Mouse (Mus musculus): Measurements from ENCODE around the gene Eif3k. TPM values are rescaled to one million over a fixed set of nuclear protein-coding genes. Genes with fewer than 3 reads are reported as not detected.

Eif3k gene
- polyA plus RNA-seq, 1 experiment from 2014 or later = 409 TPM

GRCm38 (mm10) chr7:28958770-28959169 is 22.9 kb downstream of the Eif3k start:
- 75% methylated on average over 1 of the region's 1 CpGs for WGBS
- H3K27ac ChIP-seq (ENCODE audit: low read depth, low read length) = no peak overlapping the region
- no peaks in the 10 kb centered on the region for H3K27me3 ChIP-seq (ENCODE audit: control insufficient read depth, insufficient read depth, low read length)
- DNase-seq (ENCODE audit: low spot score) (no peak), ATAC-seq (ENCODE audit: low FRiP score) (no peak)
- H3K4me1 ChIP-seq (replicated peaks; ENCODE audit: control insufficient read depth, insufficient read depth, low read length) = peaks cover 9% of the 10 kb centered on the region
- no peaks in the 10 kb centered on the region for H3K9me3 ChIP-seq (ENCODE audit: control insufficient read depth, low read length)
- no peak overlapping the region for H3K4me2 ChIP-seq (replicated peaks; ENCODE audit: low read depth, low read length)
- no peak overlapping the region for H3K9ac ChIP-seq (ENCODE audit: low read depth, low read length)
- H3K36me3 ChIP-seq (ENCODE audit: control insufficient read depth, insufficient read depth, low read length) = no peaks in the 10 kb centered on the region
- no peak overlapping the region for H3K4me3 ChIP-seq (ENCODE audit: low read depth, low read length)

GRCm38 (mm10) chr7:28957997-28958725 is 23.5 kb downstream of the Eif3k start:
- no peaks in the 10 kb centered on the region for H3K36me3 ChIP-seq (ENCODE audit: control insufficient read depth, insufficient read depth, low read length)

DNA sequence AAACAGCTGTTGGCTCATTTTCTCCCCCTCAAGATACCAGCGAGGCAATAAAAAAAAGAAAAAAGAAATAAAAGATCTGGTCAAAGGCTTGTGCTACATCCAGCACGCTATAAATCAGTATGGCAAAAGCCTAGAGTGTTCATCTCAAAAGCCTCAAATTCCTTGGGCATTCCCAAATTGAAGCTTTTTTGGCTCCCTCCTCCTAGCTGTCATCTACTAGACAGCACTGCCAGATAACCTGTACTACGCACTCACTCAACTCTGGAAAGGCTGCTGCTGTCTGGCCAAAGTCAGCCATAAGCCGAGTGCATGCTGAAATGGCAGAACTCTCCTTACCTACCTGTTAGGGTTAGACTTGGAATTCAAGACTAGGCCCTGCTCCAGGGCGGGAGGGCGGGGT is 24.4 kb downstream of the Eif3k start:
- Histone ChIP-seq H3K4me3 (ENCODE audit: low read depth, low read length) (no peak overlapping the region), H3K27me3 (ENCODE audit: control insufficient read depth, insufficient read depth, low read length) (no peaks in the 10 kb centered on the region), H3K27ac (ENCODE audit: low read depth, low read length) (no peak overlapping the region), H3K36me3 (ENCODE audit: control insufficient read depth, insufficient read depth, low read length) (no peaks in the 10 kb centered on the region), H3K4me1 (replicated peaks; ENCODE audit: control insufficient read depth, insufficient read depth, low read length) (peaks cover 14% of the 10 kb centered on the region), H3K9ac (ENCODE audit: low read depth, low read length) (no peak overlapping the region), H3K9me3 (ENCODE audit: control insufficient read depth, low read length) (no peaks in the 10 kb centered on the region), H3K4me2 (replicated peaks; ENCODE audit: low read depth, low read length) (no peak overlapping the region)
- ATAC-seq (ENCODE audit: low FRiP score) (no peak), DNase-seq (ENCODE audit: low spot score) (no peak)
- 85% methylated on average over 6 of the region's 6 CpGs for WGBS

More at GRCm38 (mm10) chr7:28957997-28958725, 23.5 kb downstream of the Eif3k start:
- Histone ChIP-seq H3K4me2 (replicated peaks; ENCODE audit: low read depth, low read length) (no peak overlapping the region), H3K4me3 (ENCODE audit: low read depth, low read length) (no peak overlapping the region), H3K27ac (ENCODE audit: low read depth, low read length) (no peak overlapping the region), H3K27me3 (ENCODE audit: control insufficient read depth, insufficient read depth, low read length) (no peaks in the 10 kb centered on the region), H3K9ac (ENCODE audit: low read depth, low read length) (no peak overlapping the region), H3K4me1 (replicated peaks; ENCODE audit: control insufficient read depth, insufficient read depth, low read length) (peaks cover 14% of the 10 kb centered on the region), H3K9me3 (ENCODE audit: control insufficient read depth, low read length) (no peaks in the 10 kb centered on the region)
- DNase-seq (ENCODE audit: low spot score) (no peak), ATAC-seq (ENCODE audit: low FRiP score) (no peak)
- 86% methylated on average over 1 of the region's 1 CpGs for WGBS

DNA sequence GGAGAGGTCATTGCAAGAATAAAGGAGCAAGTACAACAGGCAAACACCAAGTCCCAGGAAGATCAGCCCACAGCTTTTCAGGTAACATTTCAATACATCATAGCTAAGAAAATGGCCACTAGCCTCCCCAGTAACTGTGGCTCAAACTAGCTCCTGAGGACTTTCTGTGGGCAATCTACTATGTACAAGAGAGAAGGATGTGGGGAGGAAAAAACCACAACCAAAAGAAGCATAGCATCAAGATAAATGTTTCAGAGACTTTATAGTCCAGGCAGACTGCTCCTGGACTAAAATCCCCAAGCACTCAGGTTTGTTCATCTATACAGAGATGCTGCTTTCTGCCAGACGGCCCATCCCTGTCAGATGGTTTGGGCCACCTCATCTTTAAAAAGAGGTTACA is 25.4 kb downstream of the Eif3k start:
- no peak overlapping the region for H3K9ac ChIP-seq (ENCODE audit: low read depth, low read length)
- no peaks in the 10 kb centered on the region for H3K9me3 ChIP-seq (ENCODE audit: control insufficient read depth, low read length)
- peaks cover 14% of the 10 kb centered on the region for H3K4me1 ChIP-seq (replicated peaks; ENCODE audit: control insufficient read depth, insufficient read depth, low read length)
- H3K4me3 ChIP-seq (ENCODE audit: low read depth, low read length) = no peak overlapping the region
- DNase-seq (ENCODE audit: low spot score) = no peak
- ATAC-seq (ENCODE audit: low FRiP score) = no peak
- WGBS = 74% methylated on average over 1 of the region's 1 CpGs
- no peaks in the 10 kb centered on the region for H3K36me3 ChIP-seq (ENCODE audit: control insufficient read depth, insufficient read depth, low read length)
- H3K4me2 ChIP-seq (replicated peaks; ENCODE audit: low read depth, low read length) = no peak overlapping the region
- H3K27ac ChIP-seq (ENCODE audit: low read depth, low read length) = no peak overlapping the region
- no peaks in the 10 kb centered on the region for H3K27me3 ChIP-seq (ENCODE audit: control insufficient read depth, insufficient read depth, low read length)

- H3K4me3 ChIP-seq (ENCODE audit: low read depth, low read length) = no peak overlapping the region
- no peaks in the 10 kb centered on the region for H3K9me3 ChIP-seq (ENCODE audit: control insufficient read depth, low read length)
- DNase-seq (ENCODE audit: low spot score) (no peak), ATAC-seq (ENCODE audit: low FRiP score) (no peak)
- no peak overlapping the region for H3K27ac ChIP-seq (ENCODE audit: low read depth, low read length)
- H3K4me2 ChIP-seq (replicated peaks; ENCODE audit: low read depth, low read length) = no peak overlapping the region
- H3K4me1 ChIP-seq (replicated peaks; ENCODE audit: control insufficient read depth, insufficient read depth, low read length) = peaks cover 8% of the 10 kb centered on the region
- no peaks in the 10 kb centered on the region for H3K27me3 ChIP-seq (ENCODE audit: control insufficient read depth, insufficient read depth, low read length)
- no peak overlapping the region for H3K9ac ChIP-seq (ENCODE audit: low read depth, low read length)
- 72% methylated on average over 5 of the region's 5 CpGs for WGBS
- H3K36me3 ChIP-seq (ENCODE audit: control insufficient read depth, insufficient read depth, low read length) = no peaks in the 10 kb centered on the region
Measured at GRCm38 (mm10) chr7:28955295-28955897, 26.3 kb downstream of the Eif3k start.

DNA sequence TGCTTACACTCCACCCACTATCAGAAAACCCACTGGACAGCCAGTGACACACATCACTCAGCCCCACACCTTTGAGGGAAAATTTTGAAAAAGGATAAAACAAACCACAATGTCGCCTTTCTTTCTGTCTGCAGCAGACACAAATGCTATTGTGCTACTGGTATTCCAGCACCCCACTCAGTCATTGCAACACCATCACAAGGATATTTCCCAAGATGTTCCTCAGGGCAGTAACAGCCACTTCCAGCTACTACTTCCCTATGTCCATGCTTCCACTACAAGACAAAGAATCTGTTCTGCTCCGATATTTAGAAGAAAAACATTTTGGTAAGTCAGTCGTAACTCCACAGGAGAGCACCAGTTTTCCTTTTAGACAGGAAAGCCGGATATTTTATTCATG is 26.9 kb downstream of the Eif3k start:
- no peaks in the 10 kb centered on the region for H3K9me3 ChIP-seq (ENCODE audit: control insufficient read depth, low read length)
- ATAC-seq (ENCODE audit: low FRiP score) (no peak), DNase-seq (ENCODE audit: low spot score) (no peak)
- H3K4me1 ChIP-seq (replicated peaks; ENCODE audit: control insufficient read depth, insufficient read depth, low read length) = peaks cover 5% of the 10 kb centered on the region; the same call in 1 of the 2 replicates
- H3K9ac ChIP-seq (ENCODE audit: low read depth, low read length) = no peak overlapping the region
- no peak overlapping the region for H3K4me3 ChIP-seq (ENCODE audit: low read depth, low read length)
- H3K27ac ChIP-seq (ENCODE audit: low read depth, low read length) = no peak overlapping the region
- no peak overlapping the region for H3K4me2 ChIP-seq (replicated peaks; ENCODE audit: low read depth, low read length)
- WGBS = 71% methylated on average over 4 of the region's 4 CpGs
- no peaks in the 10 kb centered on the region for H3K27me3 ChIP-seq (ENCODE audit: control insufficient read depth, insufficient read depth, low read length)
- H3K36me3 ChIP-seq (ENCODE audit: control insufficient read depth, insufficient read depth, low read length) = no peaks in the 10 kb centered on the region

DNA sequence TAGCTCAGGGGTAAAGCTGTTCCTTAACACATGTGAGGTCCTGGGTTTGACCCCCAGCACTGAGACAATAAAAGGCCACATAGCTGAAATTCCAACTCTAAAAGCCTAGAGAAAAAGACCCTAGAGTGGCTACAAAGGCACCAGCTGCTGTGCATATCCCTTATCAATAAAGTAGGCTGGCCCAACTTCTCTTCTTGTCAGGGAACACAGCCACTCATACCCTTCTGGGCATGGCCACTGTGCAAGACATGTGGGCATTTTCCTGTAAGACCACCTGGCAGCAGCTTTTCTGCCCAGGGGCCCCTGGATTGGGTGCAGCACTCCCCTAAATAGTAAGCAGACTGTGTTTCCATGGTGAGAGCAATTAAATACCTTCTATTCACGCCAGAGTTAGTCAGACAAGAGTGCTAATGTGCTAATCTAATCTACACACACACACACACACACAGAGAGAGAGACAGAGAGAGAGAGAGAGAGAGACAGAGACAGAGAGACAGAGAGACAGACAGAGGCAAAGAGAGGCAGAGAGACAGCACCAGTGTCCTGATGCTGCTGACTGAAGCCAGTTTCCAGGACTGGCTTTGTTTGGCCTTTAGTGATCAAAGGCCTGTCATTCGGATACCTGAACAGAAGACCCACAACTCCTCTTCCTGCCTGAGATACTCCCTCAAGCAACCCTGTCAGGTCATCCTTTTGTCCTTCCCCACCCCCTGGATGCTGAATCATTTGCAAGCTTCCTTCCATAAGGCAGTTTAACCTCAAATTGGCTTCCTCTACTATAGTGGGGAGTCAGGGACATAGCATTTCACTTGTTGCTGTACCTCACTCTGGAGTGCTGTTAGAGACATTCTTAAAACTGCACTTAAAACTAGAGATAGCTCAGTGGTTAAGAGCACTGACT is 27.9 kb downstream of the Eif3k start:
- 5% methylated on average over 2 of the region's 2 CpGs for WGBS
- no peaks in the 10 kb centered on the region for H3K36me3 ChIP-seq (ENCODE audit: control insufficient read depth, insufficient read depth, low read length)
- H3K27me3 ChIP-seq (ENCODE audit: control insufficient read depth, insufficient read depth, low read length) = no peaks in the 10 kb centered on the region
- peak; percentile 65 for ATAC-seq (ENCODE audit: low FRiP score)
- H3K27ac ChIP-seq (ENCODE audit: low read depth, low read length) = peak overlapping the region; percentile 12; the same call in 1 of the 2 replicates
- H3K4me1 ChIP-seq (replicated peaks; ENCODE audit: control insufficient read depth, insufficient read depth, low read length) = peaks cover 5% of the 10 kb centered on the region
- H3K4me3 ChIP-seq (ENCODE audit: low read depth, low read length) = no peak overlapping the region
- H3K9me3 ChIP-seq (ENCODE audit: control insufficient read depth, low read length) = no peaks in the 10 kb centered on the region
- H3K4me2 ChIP-seq (replicated peaks; ENCODE audit: low read depth, low read length) = no peak overlapping the region
- DNase-seq (ENCODE audit: low spot score) = peak; percentile 37
- no peak overlapping the region for H3K9ac ChIP-seq (ENCODE audit: low read depth, low read length)

DNA sequence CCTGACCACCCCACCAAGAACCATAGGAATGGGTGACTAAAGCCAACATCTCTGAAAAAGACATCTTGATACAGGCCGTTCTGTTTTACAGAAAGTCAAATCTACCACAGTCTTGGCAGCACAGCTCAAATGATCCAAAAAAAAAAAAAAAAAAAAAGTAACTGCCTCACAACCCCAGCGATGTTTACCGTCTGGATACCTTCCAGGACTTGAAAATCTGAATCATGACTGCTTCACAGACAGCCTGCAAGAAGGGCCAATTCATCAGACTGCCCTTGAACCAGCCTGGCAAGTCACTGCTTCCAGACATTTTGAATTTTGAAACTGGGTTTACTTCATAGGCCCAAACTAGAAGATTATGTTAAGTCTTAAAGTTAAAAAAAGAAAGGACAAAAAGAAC is 28.9 kb downstream of the Eif3k start:
- ATAC-seq (ENCODE audit: low FRiP score) = no peak
- no peak for DNase-seq (ENCODE audit: low spot score)
- H3K4me1 ChIP-seq (replicated peaks; ENCODE audit: control insufficient read depth, insufficient read depth, low read length) = peaks cover 5% of the 10 kb centered on the region
- H3K27me3 ChIP-seq (ENCODE audit: control insufficient read depth, insufficient read depth, low read length) = no peaks in the 10 kb centered on the region
- no peak overlapping the region for H3K4me3 ChIP-seq (ENCODE audit: low read depth, low read length)
- H3K27ac ChIP-seq (ENCODE audit: low read depth, low read length) = no peak overlapping the region
- H3K9me3 ChIP-seq (ENCODE audit: control insufficient read depth, low read length) = no peaks in the 10 kb centered on the region
- 41% methylated on average over 3 of the region's 3 CpGs for WGBS
- no peaks in the 10 kb centered on the region for H3K36me3 ChIP-seq (ENCODE audit: control insufficient read depth, insufficient read depth, low read length)
- H3K4me2 ChIP-seq (replicated peaks; ENCODE audit: low read depth, low read length) = no peak overlapping the region
- no peak overlapping the region for H3K9ac ChIP-seq (ENCODE audit: low read depth, low read length)

Measured in hindbrain, embryonic 11.5 days (tissue).